Mouse (Mus musculus) neural tube, embryonic 13.5 days (tissue): ENCODE results near the gene Tsku. TPM values are rescaled to one million over a fixed set of nuclear protein-coding genes. Genes with fewer than 3 reads are reported as not detected.
A peak's percentile ranks its signal among the peaks of the same experiment; 100 is the strongest.

Source experiments
- ATAC-seq: fragments of 200-750 bp; cut with Nextera tagmentation; 2 replicates; pipeline ENCODE4 v1.8.0; 2017; ENCODE audit warnings: low read depth, mild to moderate bottlenecking, moderate TSS enrichment, moderate library complexity
- H3K27ac ChIP-seq: fragments of 300-500 bp; sonication (generic); replicated peaks from 2 replicates; pipeline ENCODE4 v1.5.1; 2015; ENCODE audit warnings: moderate library complexity, mild to moderate bottlenecking, inconsistent platforms
- H3K27me3 ChIP-seq: fragments of 300-500 bp; sonication (generic); 2 replicates; pipeline ENCODE4 v1.6.1; 2015; ENCODE audit warnings: mild to moderate bottlenecking, inconsistent platforms
- H3K36me3 ChIP-seq: fragments of 300-500 bp; sonication (generic); 2 replicates; pipeline ENCODE4 v1.6.1; 2015; ENCODE audit warnings: mild to moderate bottlenecking, inconsistent platforms
- H3K4me1 ChIP-seq: fragments of 300-500 bp; sonication (generic); replicated peaks from 2 replicates; pipeline ENCODE4 v1.6.1; 2015; ENCODE audit warnings: inconsistent platforms
- H3K4me2 ChIP-seq: fragments of 300-500 bp; sonication (generic); 2 replicates; pipeline ENCODE4 v1.6.1; 2015; ENCODE audit warnings: inconsistent platforms, mild to moderate bottlenecking, moderate library complexity
- H3K4me3 ChIP-seq: fragments of 300-500 bp; sonication (generic); 2 replicates; pipeline ENCODE4 v1.5.1; 2015; ENCODE audit warnings: mild to moderate bottlenecking, inconsistent platforms
- H3K9ac ChIP-seq: fragments of 300-500 bp; sonication (generic); 2 replicates; pipeline ENCODE4 v1.6.1; 2015; ENCODE audit warnings: moderate library complexity, mild to moderate bottlenecking, inconsistent platforms
- H3K9me3 ChIP-seq: fragments of 300-500 bp; sonication (generic); 2 replicates; pipeline ENCODE4 v1.6.1; 2016; ENCODE audit warnings: inconsistent platforms
- WGBS: fragments of 180-500 bp; shearing (Covaris S2); methylation state at CpG from one replicate; pipeline ENCODE4 v1.1.7; 2015; 5-methylcytosine and 5-hydroxymethylcytosine counted together
- polyA plus RNA-seq: library from polyadenylated mRNA; unstranded; fragments of >200 nt; fragmentation: Nextera tagmentation; extraction: Ambion mirVana; gene quantifications from 2 replicates; pipeline ENCODE4 v1.2.1, GENCODE M21; 2015

Gene Tsku
- polyA plus RNA-seq, 1 experiment from 2014 or later: 8.1 TPM

DNA sequence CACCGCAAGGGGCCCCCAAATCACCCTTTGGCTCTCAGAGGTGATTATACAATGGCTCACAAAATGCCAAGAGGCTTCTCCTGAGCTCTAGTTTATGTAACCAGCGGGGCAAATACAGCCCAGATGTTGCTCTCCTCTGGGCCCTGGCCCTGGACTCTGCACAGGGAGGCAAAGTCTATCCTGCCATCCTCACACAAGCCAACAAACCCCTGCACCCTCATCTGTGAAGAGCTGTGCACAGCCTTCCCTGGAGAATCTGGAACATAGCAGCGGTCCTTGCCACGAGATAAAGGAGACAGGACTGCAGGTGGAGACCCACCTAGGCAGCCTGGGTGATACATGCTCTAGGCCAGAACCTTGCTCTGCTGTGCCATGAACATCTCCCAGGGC lies 6.2 kb downstream of the Tsku start:
- H3K27me3 ChIP-seq: no peaks in the 10 kb centered on the region
- H3K36me3 ChIP-seq: peaks cover 26% of the 10 kb centered on the region
- H3K4me1 ChIP-seq: peaks cover 74% of the 10 kb centered on the region
- no peak for ATAC-seq
- WGBS: 38% methylated on average over 4 of the region's 4 CpGs
- H3K9ac ChIP-seq: peak overlapping the region; percentile 32; the same call in 1 of the 2 replicates
- no peak overlapping the region for H3K4me3 ChIP-seq
- H3K9me3 ChIP-seq: no peaks in the 10 kb centered on the region
- no peak overlapping the region for H3K4me2 ChIP-seq
- 0 out of 2 replicates have a peak overlapping the region, but pooled peaks have one; percentile 18 for H3K27ac ChIP-seq

DNA sequence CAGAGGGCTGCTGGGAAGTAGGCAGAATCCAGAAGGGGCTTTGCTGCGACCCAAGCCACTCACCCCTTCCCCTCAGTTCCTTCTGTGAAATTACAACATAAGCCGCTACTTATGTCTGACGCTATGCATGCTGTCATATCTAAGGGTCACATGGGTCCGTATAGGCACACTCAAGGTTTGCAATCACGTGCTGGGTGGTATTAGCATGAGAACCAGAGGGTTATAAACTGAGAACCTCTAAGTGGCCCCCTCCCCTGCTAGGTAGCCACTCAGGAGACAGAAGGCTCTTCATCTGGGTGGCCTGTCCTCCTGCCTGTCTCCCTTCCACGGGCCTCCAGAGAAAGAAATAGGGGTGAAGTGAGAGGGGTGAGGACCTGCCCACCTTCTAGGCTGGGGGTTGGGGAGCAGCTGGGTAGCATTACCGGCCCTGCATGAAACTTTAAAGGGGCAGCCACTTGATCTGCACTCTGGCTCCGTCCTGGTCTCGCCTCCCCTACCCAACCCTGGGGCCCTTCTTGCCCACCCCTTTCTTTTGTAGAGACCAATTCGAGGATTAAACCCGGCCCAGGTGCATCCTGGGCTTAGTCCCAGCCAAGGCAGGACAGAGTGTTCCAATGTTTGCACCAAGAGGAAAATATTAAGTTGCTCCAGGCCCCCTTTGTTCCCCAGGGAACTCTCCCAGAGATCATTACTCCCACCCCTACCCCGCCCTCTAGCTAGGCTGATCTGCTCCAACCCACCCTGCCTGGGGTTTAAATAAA lies 6.8 kb downstream of the Tsku start:
- Histone ChIP-seq H3K4me3 (no peak overlapping the region), H3K4me1 (peaks cover 68% of the 10 kb centered on the region), H3K4me2 (no peak overlapping the region), H3K36me3 (peaks cover 26% of the 10 kb centered on the region), H3K9ac (peak overlapping the region; percentile 32; the same call in 1 of the 2 replicates), H3K27me3 (no peaks in the 10 kb centered on the region), H3K27ac (0 out of 2 replicates have a peak overlapping the region, but pooled peaks have one; percentile 18), H3K9me3 (no peaks in the 10 kb centered on the region)
- 22% methylated on average over 12 of the region's 12 CpGs for WGBS
- no peak for ATAC-seq

DNA sequence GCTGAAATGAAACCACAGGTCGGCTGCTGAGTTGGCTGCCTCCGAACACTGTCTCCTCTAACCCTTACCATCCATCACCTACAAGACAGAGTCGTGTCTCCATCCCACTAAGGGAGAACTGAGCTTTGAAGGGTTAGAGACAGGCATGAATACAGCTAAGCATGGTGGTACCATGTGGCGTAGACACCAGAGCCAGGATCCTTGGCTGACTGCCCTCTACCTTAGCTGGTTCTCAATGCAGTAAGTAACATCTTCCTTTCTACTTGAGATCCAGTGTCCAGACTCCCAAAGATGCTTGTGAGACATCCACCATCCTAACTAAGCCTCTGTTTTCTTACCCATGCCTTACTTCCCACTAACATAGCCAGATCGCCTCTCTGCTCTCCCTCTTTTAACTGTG lies 7.5 kb downstream of the Tsku start:
- H3K4me2 ChIP-seq: no peak overlapping the region
- WGBS: 79% methylated on average over 5 of the region's 5 CpGs
- H3K27me3 ChIP-seq: no peaks in the 10 kb centered on the region
- H3K4me3 ChIP-seq: no peak overlapping the region
- H3K4me1 ChIP-seq: peaks cover 61% of the 10 kb centered on the region
- H3K9me3 ChIP-seq: no peaks in the 10 kb centered on the region
- H3K36me3 ChIP-seq: peaks cover 26% of the 10 kb centered on the region
- ATAC-seq: no peak
- H3K27ac ChIP-seq: no peak overlapping the region
- no peak overlapping the region for H3K9ac ChIP-seq

DNA sequence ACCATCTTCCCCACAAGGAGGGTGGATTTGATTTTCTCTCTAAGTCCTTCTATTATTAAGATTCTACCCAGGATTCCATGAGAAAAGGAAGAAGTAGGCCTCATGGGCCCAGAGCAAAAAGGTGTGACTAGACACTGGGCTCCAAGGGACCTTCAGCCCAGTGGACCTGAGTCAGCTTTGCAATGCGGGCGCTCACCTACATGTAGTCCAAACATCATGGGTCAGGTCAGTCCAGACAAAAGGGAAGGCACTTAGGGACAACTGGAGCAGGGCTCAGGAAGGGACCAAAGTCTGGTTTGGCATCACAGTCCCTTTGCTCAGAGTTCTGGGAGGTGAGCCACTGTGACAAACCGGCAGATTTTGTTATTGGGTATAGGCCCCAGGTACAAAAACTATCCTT lies 9.6 kb downstream of the Tsku start:
- H3K27me3 ChIP-seq: no peaks in the 10 kb centered on the region
- no peak for ATAC-seq
- WGBS: 93% methylated on average over 3 of the region's 3 CpGs
- H3K36me3 ChIP-seq: peaks cover 26% of the 10 kb centered on the region
- no peak overlapping the region for H3K4me2 ChIP-seq
- H3K27ac ChIP-seq: no peak overlapping the region
- no peak overlapping the region for H3K9ac ChIP-seq
- H3K4me3 ChIP-seq: no peak overlapping the region
- H3K9me3 ChIP-seq: no peaks in the 10 kb centered on the region
- peaks cover 40% of the 10 kb centered on the region for H3K4me1 ChIP-seq

DNA sequence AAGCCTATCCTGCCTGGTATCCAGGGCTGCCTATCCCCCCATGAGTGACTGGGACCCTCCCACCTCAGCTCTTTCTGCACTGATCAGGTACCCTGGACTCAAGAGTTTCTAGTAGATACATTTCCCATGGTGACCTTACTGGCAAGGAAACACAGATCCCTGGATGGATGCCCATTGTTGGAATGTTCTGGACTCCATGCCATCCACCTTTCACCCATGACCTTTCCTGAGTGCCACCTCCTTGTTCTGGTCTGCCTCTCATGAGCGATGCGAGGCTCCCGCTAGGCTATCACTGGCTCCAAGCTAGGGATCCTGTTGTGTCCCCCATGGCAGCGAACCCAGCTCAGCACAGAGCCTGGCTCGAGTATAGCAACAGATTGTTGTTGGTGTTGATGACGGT lies 11.3 kb downstream of the Tsku start:
- H3K9me3 ChIP-seq: no peaks in the 10 kb centered on the region
- WGBS: 93% methylated on average over 6 of the region's 6 CpGs

DNA sequence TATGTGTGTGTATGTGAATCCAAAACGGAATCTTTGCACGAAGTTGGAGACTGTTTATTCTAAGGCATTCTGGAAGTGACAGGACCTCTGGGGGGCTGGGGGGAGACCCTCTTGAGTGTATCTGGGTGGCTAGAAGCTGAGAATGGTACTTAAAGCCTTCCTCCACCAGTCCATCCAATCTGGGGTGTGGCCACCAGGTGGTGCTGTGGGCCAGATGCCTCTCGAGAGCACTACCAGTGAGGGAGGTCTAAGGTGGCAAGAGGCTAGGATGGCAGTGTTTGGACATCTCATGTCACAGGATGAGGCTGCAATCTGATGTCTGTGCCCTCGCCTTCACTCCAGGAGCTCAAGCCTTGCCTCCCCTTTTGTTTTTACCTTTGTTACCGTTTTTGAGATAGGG lies 12.0 kb downstream of the Tsku start:
- 26% methylated on average over 5 of the region's 5 CpGs for whole genome bisulfite sequencing
- H3K9ac ChIP-seq: no peak overlapping the region
- no peak for ATAC-seq
- H3K36me3 ChIP-seq: peaks cover 26% of the 10 kb centered on the region
- no peak overlapping the region for H3K27ac ChIP-seq
- peaks cover 21% of the 10 kb centered on the region for H3K4me1 ChIP-seq
- no peaks in the 10 kb centered on the region for H3K9me3 ChIP-seq
- H3K4me3 ChIP-seq: no peak overlapping the region
- no peak overlapping the region for H3K4me2 ChIP-seq
- H3K27me3 ChIP-seq: no peaks in the 10 kb centered on the region

More for the DNA sequence above, 11.3 kb downstream of the Tsku start:
- ATAC-seq: no peak
- H3K27me3 ChIP-seq: no peaks in the 10 kb centered on the region
- H3K4me2 ChIP-seq: no peak overlapping the region
- no peak overlapping the region for H3K27ac ChIP-seq
- H3K4me3 ChIP-seq: no peak overlapping the region
- peaks cover 27% of the 10 kb centered on the region for H3K4me1 ChIP-seq
- peaks cover 26% of the 10 kb centered on the region for H3K36me3 ChIP-seq
- no peak overlapping the region for H3K9ac ChIP-seq

DNA sequence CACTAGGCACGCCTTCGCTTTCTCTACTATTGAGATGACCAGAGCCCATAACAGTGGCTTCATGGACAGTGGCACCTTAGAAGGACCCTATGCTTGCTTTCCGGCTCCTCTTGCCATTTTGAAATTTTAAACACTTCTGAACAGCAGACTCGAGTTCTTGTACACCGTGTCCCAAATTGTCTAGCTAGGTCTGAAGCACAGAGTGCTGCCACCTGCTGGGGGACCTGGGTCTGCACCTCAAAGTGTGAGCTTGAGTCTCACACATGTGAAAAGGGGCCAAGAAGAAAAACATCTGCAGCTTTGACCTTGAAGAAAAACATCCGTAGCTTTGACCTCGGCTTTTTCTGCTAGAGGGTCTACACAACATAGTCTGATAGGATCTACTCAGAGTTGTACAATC lies 13.1 kb downstream of the Tsku start:
- no peak overlapping the region for H3K9ac ChIP-seq
- WGBS: 69% methylated on average over 7 of the region's 7 CpGs
- no peak overlapping the region for H3K27ac ChIP-seq
- peaks cover 26% of the 10 kb centered on the region for H3K36me3 ChIP-seq
- H3K4me2 ChIP-seq: no peak overlapping the region
- no peak overlapping the region for H3K4me3 ChIP-seq
- peaks cover 13% of the 10 kb centered on the region for H3K4me1 ChIP-seq
- ATAC-seq: no peak
- H3K27me3 ChIP-seq: no peaks in the 10 kb centered on the region
- no peaks in the 10 kb centered on the region for H3K9me3 ChIP-seq

DNA sequence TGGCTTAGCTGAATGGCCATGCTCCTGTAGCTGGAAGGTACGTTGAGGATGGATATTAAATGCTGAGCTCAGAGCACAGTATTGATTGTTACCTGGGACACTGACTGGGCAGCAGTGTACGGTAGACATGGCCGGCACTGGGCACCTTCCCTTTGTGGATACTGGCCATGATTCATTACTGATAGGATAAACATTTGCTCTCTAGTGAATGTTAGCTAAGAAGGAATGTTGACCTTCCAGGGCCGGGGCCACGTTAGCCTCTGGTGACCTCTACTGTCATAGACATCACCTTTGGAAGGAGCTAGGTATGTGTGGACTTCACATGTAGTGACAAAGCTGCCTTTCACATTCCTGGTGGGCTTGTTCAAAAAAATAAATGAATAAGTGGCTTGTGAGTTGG lies 13.7 kb downstream of the Tsku start:
- Histone ChIP-seq H3K27me3 (peaks cover 4% of the 10 kb centered on the region), H3K4me2 (no peak overlapping the region), H3K27ac (no peak overlapping the region), H3K4me3 (no peak overlapping the region), H3K36me3 (peaks cover 22% of the 10 kb centered on the region), H3K9me3 (no peaks in the 10 kb centered on the region), H3K9ac (no peak overlapping the region), H3K4me1 (peaks cover 13% of the 10 kb centered on the region)
- 85% methylated on average over 5 of the region's 5 CpGs for WGBS
- no peak for ATAC-seq

DNA sequence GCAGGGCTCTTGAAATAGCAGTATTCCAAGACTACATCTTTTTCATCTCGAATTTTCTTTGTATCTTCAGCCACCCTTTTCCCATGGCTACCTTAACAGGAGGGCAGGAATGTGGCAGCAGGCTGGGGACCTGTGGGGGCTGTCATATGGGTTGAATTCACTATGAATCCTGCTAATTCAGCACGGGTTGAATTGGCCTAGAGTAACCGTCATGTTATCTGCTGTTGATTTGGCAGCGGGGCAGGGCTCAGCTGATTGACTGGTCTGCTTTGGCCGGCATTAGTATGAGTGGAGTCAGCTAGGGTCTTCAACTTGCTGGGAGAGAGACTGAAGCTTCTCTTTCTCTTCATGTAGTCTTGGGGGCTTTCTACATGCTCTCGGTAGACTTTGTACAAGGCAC lies 16.1 kb downstream of the Tsku start:
- H3K9ac ChIP-seq: 0 out of 2 replicates have a peak overlapping the region, but pooled peaks have one; percentile 12
- peaks cover 11% of the 10 kb centered on the region; the same call in 1 of the 2 replicates for H3K4me1 ChIP-seq
- H3K27ac ChIP-seq: no peak overlapping the region
- no peak overlapping the region for H3K4me2 ChIP-seq
- H3K4me3 ChIP-seq: no peak overlapping the region
- H3K9me3 ChIP-seq: no peaks in the 10 kb centered on the region
- peaks cover under 1% of the 10 kb centered on the region; the same call in 1 of the 2 replicates for H3K36me3 ChIP-seq
- WGBS: 60% methylated on average over 6 of the region's 6 CpGs
- no peak for ATAC-seq
- H3K27me3 ChIP-seq: peaks cover 7% of the 10 kb centered on the region

DNA sequence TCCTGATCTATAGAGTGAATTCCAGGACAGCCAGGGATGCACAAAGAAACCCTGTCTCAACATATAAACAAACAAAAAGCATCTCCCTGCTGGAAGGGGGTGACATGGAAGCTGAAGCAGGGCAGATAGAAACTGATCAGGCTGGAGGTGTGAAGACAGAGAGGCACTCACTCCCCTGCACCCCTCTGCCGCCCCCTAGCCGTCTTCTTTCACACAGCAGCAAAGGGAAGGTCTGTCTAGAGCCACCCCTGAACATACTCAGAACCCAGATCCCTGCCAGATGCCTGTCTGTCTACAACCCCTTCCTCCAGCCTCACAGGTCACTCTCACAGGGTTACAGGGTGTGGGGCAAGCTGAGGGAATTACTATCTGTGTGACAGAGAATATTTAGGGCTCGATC lies 16.8 kb downstream of the Tsku start:
- H3K27ac ChIP-seq: no peak overlapping the region
- H3K36me3 ChIP-seq: no peaks in the 10 kb centered on the region
- H3K9me3 ChIP-seq: no peaks in the 10 kb centered on the region
- peaks cover 11% of the 10 kb centered on the region; the same call in 1 of the 2 replicates for H3K4me1 ChIP-seq
- ATAC-seq: no peak
- H3K9ac ChIP-seq: no peak overlapping the region
- no peak overlapping the region for H3K4me3 ChIP-seq
- peaks cover 7% of the 10 kb centered on the region for H3K27me3 ChIP-seq
- WGBS: 24% methylated on average over 3 of the region's 3 CpGs
- H3K4me2 ChIP-seq: no peak overlapping the region

DNA sequence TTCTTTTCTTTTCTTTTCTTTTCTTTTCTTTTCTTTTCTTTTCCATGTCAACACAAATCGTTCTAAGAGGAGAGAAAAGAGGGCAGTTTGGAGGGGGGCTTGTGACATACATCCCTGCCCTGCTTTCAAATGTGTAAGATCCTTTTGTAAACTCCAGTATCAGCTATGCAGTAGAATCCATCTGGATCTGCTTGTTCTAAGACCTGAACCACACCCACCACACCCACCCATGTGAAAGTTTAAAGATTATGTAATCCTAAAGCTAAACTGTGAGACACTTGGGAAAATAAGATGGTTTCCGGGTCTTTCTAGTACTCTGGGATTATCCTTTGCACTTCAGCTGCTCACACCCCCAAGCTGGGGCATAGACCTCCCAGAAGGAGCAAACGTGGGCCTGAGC lies 18.9 kb downstream of the Tsku start:
- Histone ChIP-seq H3K4me2 (no peak overlapping the region), H3K9ac (no peak overlapping the region), H3K27ac (no peak overlapping the region), H3K27me3 (peaks cover 7% of the 10 kb centered on the region), H3K4me3 (no peak overlapping the region), H3K4me1 (peaks cover 11% of the 10 kb centered on the region; the same call in 1 of the 2 replicates), H3K36me3 (no peaks in the 10 kb centered on the region), H3K9me3 (no peaks in the 10 kb centered on the region)
- no peak for ATAC-seq
- WGBS: 66% methylated on average over 3 of the region's 3 CpGs

DNA sequence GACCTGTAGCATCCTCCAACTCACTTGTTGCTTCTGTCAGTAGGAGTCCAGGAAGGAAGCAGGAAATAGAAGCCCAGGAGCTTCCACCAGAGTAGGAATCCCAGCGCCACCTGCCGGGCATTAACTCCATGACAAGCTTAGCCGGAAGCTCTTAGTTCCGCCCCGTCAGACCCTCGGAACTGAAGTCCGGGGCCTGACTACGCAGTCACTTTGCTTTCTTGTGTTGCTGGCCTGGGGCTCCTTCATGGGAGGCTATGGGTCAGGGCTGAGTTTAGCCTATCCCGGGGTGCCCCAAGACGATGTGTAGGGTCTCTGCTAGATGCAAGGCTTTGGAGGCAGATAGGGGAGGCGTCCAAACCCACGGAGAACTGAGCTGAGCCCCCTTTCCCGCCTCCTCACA lies 19.7 kb downstream of the Tsku start:
- peak overlapping the region; percentile 57 for H3K4me2 ChIP-seq
- H3K4me3 ChIP-seq: peak overlapping the region; percentile 28
- peaks cover 7% of the 10 kb centered on the region for H3K27me3 ChIP-seq
- no peak overlapping the region for H3K27ac ChIP-seq
- no peaks in the 10 kb centered on the region for H3K9me3 ChIP-seq
- peaks cover 11% of the 10 kb centered on the region; the same call in 1 of the 2 replicates for H3K4me1 ChIP-seq
- no peaks in the 10 kb centered on the region for H3K36me3 ChIP-seq
- peak; percentile 69 for ATAC-seq
- H3K9ac ChIP-seq: peak overlapping the region; percentile 62
- 3% methylated on average over 13 of the region's 13 CpGs for WGBS

DNA sequence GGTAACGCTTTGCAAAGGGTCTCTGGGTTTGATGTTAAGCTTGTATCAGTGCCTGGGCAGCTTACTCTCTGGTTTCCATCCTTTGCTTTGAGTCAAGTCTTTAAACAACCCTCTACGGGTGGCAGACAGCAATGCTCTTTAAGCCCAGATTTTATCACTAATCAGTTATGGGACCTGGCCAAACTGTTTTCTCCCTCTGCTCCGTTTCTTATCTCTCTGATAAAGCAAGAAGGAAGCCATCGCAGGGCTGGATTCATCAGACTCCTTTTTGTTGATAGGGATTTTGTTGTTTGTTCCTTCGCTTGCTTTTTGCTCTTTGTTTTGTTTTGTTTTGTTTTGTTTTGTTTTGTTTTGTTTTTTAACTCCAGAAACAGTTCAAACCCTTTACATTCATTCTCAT lies 20.8 kb downstream of the Tsku start:
- Histone ChIP-seq H3K4me3 (no peak overlapping the region), H3K27me3 (peaks cover 7% of the 10 kb centered on the region), H3K4me2 (no peak overlapping the region), H3K9me3 (no peaks in the 10 kb centered on the region), H3K36me3 (no peaks in the 10 kb centered on the region), H3K4me1 (peaks cover 11% of the 10 kb centered on the region; the same call in 1 of the 2 replicates), H3K27ac (no peak overlapping the region), H3K9ac (no peak overlapping the region)
- WGBS: 85% methylated on average over 5 of the region's 5 CpGs
- no peak for ATAC-seq
